Comparison of ENCODE assay signal across 12 mouse cellular contexts in genomic region chr3:70102593-70103213, GRCm38 (mm10).
DNase-seq lines count a peak whose midpoint lies in the region; ATAC-seq and TF ChIP-seq lines count a peak whose summit lies in the region.
"Had no signal": no experiment of that assay in that cellular context is flagged by ENCODE, and none has a peak within 500 bp of the region (broad histone marks: within the 10 kb centered on the region; RNA-seq: fewer than 3 reads in every experiment).

No protein-coding gene starts in this region.

- no peak overlapping the region for H3K9ac ChIP-seq in heart, embryonic 11.5 days (ENCODE audit: low read depth, low read length)
- H3K9ac ChIP-seq: liver, embryonic 15.5 days had no signal

- DNase-seq in embryo, embryonic 11.5 days (ENCODE audit: low read depth, low spot score) = peak; percentile 11
- DNase-seq in embryo, embryonic 10 days (ENCODE audit: low spot score) = no peak
- DNase-seq in kidney, postnatal 10 days = peak; percentile 5
- DNase-seq in kidney, postnatal 14 days = no peak
- DNase-seq in brain, embryonic 14.5 days (ENCODE audit: low read depth) = peak; percentile 39
- peak; percentile 29 to 34 for DNase-seq in layer of hippocampus, postnatal 14 days (ENCODE audit: low spot score in 2 of 2)

- no peak overlapping the region for H3K4me3 ChIP-seq in heart, embryonic 11.5 days (ENCODE audit: low read depth, low read length)
- H3K4me3 ChIP-seq: liver, embryonic 15.5 days; megakaryocyte, embryonic 14.5 days had no signal

- ATAC-seq in monocyte, adult 5-6 weeks (replicated peaks; ENCODE audit: insufficient number of reproducible peaks, low FRiP score, low TSS enrichment, poor library complexity, severe bottlenecking) = no peak
- ATAC-seq in heart, embryonic 11.5 days (replicated peaks; ENCODE audit: insufficient number of reproducible peaks, low FRiP score, low TSS enrichment) = no peak
- ATAC-seq: activated CD4-positive, CD25-positive, alpha-beta regulatory T cell, adult 4 months had no signal

- 73% methylated on average over 10 of the region's 10 CpGs for WGBS in heart, embryonic 11.5 days (ENCODE audit: insufficient replicate concordance)

- no peaks in the 10 kb centered on the region for H3K9me3 ChIP-seq in heart, embryonic 11.5 days (replicated peaks; ENCODE audit: control insufficient read depth, low read length)
- H3K9me3 ChIP-seq: liver, embryonic 15.5 days; megakaryocyte, embryonic 14.5 days had no signal

- no peaks in the 10 kb centered on the region for H3K36me3 ChIP-seq in heart, embryonic 11.5 days (ENCODE audit: control insufficient read depth, insufficient read depth, low read length)
- H3K36me3 ChIP-seq: G1E; liver, embryonic 15.5 days had no signal

- H3K27ac ChIP-seq in heart, embryonic 11.5 days (ENCODE audit: low read depth, low read length) = no peak overlapping the region
- H3K27ac ChIP-seq: liver, embryonic 15.5 days had no signal

- no peak for TF ChIP-seq POLR2A in brain, embryonic 14.5 days (IDR thresholded peaks at IDR 0.05; ENCODE audit: borderline replicate concordance, extremely low read depth, insufficient read depth, insufficient read length, poor library complexity, severe bottlenecking)

- 0 out of 2 replicates have a peak, but pooled peaks cover 7% of the 10 kb centered on the region for H3K27me3 ChIP-seq in heart, embryonic 11.5 days (ENCODE audit: control insufficient read depth, insufficient read depth, low read length)
- H3K27me3 ChIP-seq: liver, embryonic 15.5 days; megakaryocyte, embryonic 14.5 days had no signal

- no peak for TF ChIP-seq CTCF in brain, embryonic 14.5 days (IDR thresholded peaks at IDR 0.05; ENCODE audit: borderline replicate concordance, extremely low read depth, insufficient read depth, insufficient read length)

- H3K4me2 ChIP-seq in heart, embryonic 11.5 days = no peak overlapping the region
- H3K4me2 ChIP-seq: liver, embryonic 15.5 days had no signal

- H3K4me1 ChIP-seq in heart, embryonic 11.5 days (ENCODE audit: control insufficient read depth, insufficient read depth, low read length) = no peaks in the 10 kb centered on the region
- H3K4me1 ChIP-seq: liver, embryonic 15.5 days had no signal

Comparison
In these comparisons a context has a peak if more than half of its experiments do, and no peak if none do; other contexts are left out.
1. DNase-seq: peak in embryo, embryonic 11.5 days (single experiment), kidney, postnatal 10 days (single experiment), brain, embryonic 14.5 days (single experiment) and layer of hippocampus, postnatal 14 days (2 of 2); none in embryo, embryonic 10 days (single experiment) and kidney, postnatal 14 days (single experiment).